Mouse (Mus musculus) thymus, postnatal 14 days (tissue): Measurements from ENCODE around the gene Bcap31.
A peak's percentile ranks its signal among the peaks of the same experiment; 100 is the strongest.

Source experiments
- DNase-seq: peaks from one replicate; pipeline ENCODE4 v3.0.0; 2021

Gene Bcap31

GRCm38 (mm10) chrX:73676668-73677067, 39.3 kb downstream of the Bcap31 start:
- DNase-seq = no peak

GRCm38 (mm10) chrX:73675231-73675630, 40.7 kb downstream of the Bcap31 start:
- no peak for DNase-seq

- no peak for DNase-seq
These were observed 41.9 kb downstream of the Bcap31 start for GRCm38 (mm10) chrX:73673968-73674661.

GRCm38 (mm10) chrX:73673619-73673967, 42.4 kb downstream of the Bcap31 start:
- DNase-seq = no peak

GRCm38 (mm10) chrX:73672879-73673618, 42.9 kb downstream of the Bcap31 start, which contains the start of gene Slc6a8:
TSS of gene Slc6a8 (plus strand) at chrX:73673150.
- DNase-seq = peak; percentile 46

GRCm38 (mm10) chrX:73672031-73672431, 43.9 kb downstream of the Bcap31 start:
- DNase-seq = peak; percentile 71

- DNase-seq = no peak
These were observed 52.8 kb downstream of the Bcap31 start for GRCm38 (mm10) chrX:73663143-73663542.

- no peak for DNase-seq
These were observed 55.7 kb downstream of the Bcap31 start for GRCm38 (mm10) chrX:73660284-73660665.

GRCm38 (mm10) chrX:73659575-73660283, 56.2 kb downstream of the Bcap31 start, which contains the start of gene Pnck:
TSS of gene Pnck (minus strand) at chrX:73660117.
- DNase-seq = peak; percentile 34

- no peak for DNase-seq
These were observed 56.9 kb downstream of the Bcap31 start for GRCm38 (mm10) chrX:73658936-73659574.

- DNase-seq = no peak
These were observed 57.6 kb downstream of the Bcap31 start for GRCm38 (mm10) chrX:73658391-73658790.

GRCm38 (mm10) chrX:73655529-73655928, 60.4 kb downstream of the Bcap31 start:
- peak; percentile 40 for DNase-seq

- peak; percentile 78 for DNase-seq
These were observed 61.8 kb downstream of the Bcap31 start for GRCm38 (mm10) chrX:73654177-73654576.

GRCm38 (mm10) chrX:73653392-73653791, 62.6 kb downstream of the Bcap31 start:
- DNase-seq = no peak

GRCm38 (mm10) chrX:73650869-73651268, 65.1 kb downstream of the Bcap31 start:
- no peak for DNase-seq

- DNase-seq = no peak
These were observed 70.9 kb downstream of the Bcap31 start for GRCm38 (mm10) chrX:73645121-73645520.

- DNase-seq = no peak
These were observed 76.0 kb downstream of the Bcap31 start for GRCm38 (mm10) chrX:73639901-73640469.

- DNase-seq = peak; percentile 18
These were observed 76.7 kb downstream of the Bcap31 start, which contains the start of gene Dusp9 for GRCm38 (mm10) chrX:73639255-73639675. TSS of gene Dusp9 (plus strand) at chrX:73639419.

- DNase-seq = no peak
These were observed 78.6 kb downstream of the Bcap31 start for GRCm38 (mm10) chrX:73637415-73637814.
